Mouse (Mus musculus): ENCODE results near the gene 1600014C10Rik. TPM values are rescaled to one million over a fixed set of nuclear protein-coding genes. Genes with fewer than 3 reads are reported as not detected.

1600014C10Rik gene
- polyA plus RNA-seq, 1 experiment from 2014 or later: 15.1 TPM

DNA sequence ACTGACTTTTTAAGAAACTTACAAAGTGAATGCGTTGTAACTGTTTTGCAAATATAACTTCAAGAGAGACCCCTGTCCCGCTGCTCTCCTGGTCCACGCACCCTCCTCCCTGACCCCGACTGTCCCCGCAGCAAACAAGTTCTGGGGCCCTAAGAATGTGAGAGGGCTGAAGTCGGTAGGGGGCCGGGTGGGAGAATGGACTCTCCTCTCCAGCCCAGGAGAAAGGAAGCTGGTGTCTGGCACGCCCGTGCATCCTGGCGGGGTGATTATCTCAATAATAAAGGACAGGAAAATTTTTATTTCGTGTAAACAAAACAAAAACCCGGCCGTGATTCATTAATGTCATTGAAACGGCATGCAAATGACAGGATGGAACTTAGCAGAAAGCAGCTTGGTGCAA is 9.1 kb upstream of the 1600014C10Rik start:
- H3K27ac ChIP-seq (ENCODE audit: low read depth): no peak overlapping the region
- no peak for TF ChIP-seq CTCF (IDR thresholded peaks at IDR 0.05; ENCODE audit: low read depth)
- H3K27me3 ChIP-seq (ENCODE audit: insufficient read depth, low read length): 0 out of 2 replicates have a peak, but pooled peaks cover 9% of the 10 kb centered on the region
- 16% methylated on average over 14 of the region's 14 CpGs for WGBS
- H3K4me2 ChIP-seq: peak overlapping the region; percentile 65
- H3K9me3 ChIP-seq (ENCODE audit: low read depth, low read length): no peaks in the 10 kb centered on the region; the same call in 1 of the 2 replicates
- H3K4me1 ChIP-seq (ENCODE audit: insufficient read depth): no peaks in the 10 kb centered on the region
- H3K36me3 ChIP-seq (ENCODE audit: insufficient read depth): no peaks in the 10 kb centered on the region
- DNase-seq (peak; percentile 41), ATAC-seq (ENCODE audit: insufficient read depth) (no peak)
- peak overlapping the region; percentile 53; the same call in 1 of the 2 replicates for H3K9ac ChIP-seq
- peak overlapping the region; percentile 27 for H3K4me3 ChIP-seq (ENCODE audit: low read depth, low read length)

- Histone ChIP-seq H3K4me3 (ENCODE audit: low read depth, low read length) (peak overlapping the region; percentile 27), H3K36me3 (ENCODE audit: insufficient read depth) (no peaks in the 10 kb centered on the region), H3K9ac (peak overlapping the region; percentile 53), H3K9me3 (ENCODE audit: low read depth, low read length) (no peaks in the 10 kb centered on the region), H3K27ac (ENCODE audit: low read depth) (no peak overlapping the region), H3K27me3 (ENCODE audit: insufficient read depth, low read length) (0 out of 2 replicates have a peak, but pooled peaks cover 9% of the 10 kb centered on the region), H3K4me1 (ENCODE audit: insufficient read depth) (no peaks in the 10 kb centered on the region), H3K4me2 (peak overlapping the region; percentile 65)
- peak; percentile 26; the same call in 1 of the 2 replicates for TF ChIP-seq CTCF (IDR thresholded peaks at IDR 0.05; ENCODE audit: low read depth)
- WGBS: 14% methylated on average over 31 of the region's 31 CpGs
- DNase-seq: peak; percentile 59
- ATAC-seq (ENCODE audit: insufficient read depth): peak; percentile 63; the same call in 1 of the 2 replicates
Measured at GRCm38 (mm10) chr7:38174321-38175148, 8.5 kb upstream of the 1600014C10Rik start.

DNA sequence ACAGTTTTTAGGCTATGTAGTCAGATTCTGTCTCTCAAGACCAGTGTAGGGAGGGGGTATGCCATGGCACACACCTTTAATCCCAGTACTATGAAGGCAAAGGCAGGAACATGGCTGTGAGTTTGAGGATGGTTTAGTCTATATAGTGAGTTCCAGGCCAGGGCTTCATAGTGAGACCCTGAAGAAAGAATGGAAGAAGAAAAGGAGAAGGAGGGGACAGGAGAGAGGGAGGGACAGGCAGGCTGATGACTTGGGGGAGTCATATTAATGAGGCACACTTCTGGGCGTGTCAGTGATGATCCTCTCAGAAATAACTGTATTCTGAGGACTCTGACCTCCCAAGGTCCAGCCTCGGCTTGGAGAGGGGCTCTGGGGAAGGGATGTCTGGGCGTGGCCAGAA is 7.0 kb upstream of the 1600014C10Rik start:
- H3K27me3 ChIP-seq (ENCODE audit: insufficient read depth, low read length): 0 out of 2 replicates have a peak, but pooled peaks cover 9% of the 10 kb centered on the region
- 68% methylated on average over 3 of the region's 3 CpGs for WGBS
- no peak for ATAC-seq (ENCODE audit: insufficient read depth)
- no peaks in the 10 kb centered on the region for H3K4me1 ChIP-seq (ENCODE audit: insufficient read depth)
- TF ChIP-seq CTCF (IDR thresholded peaks at IDR 0.05; ENCODE audit: low read depth): no peak
- H3K4me3 ChIP-seq (ENCODE audit: low read depth, low read length): no peak overlapping the region
- H3K9me3 ChIP-seq (ENCODE audit: low read depth, low read length): no peaks in the 10 kb centered on the region
- no peak overlapping the region for H3K4me2 ChIP-seq
- no peak overlapping the region for H3K9ac ChIP-seq
- no peak overlapping the region for H3K27ac ChIP-seq (ENCODE audit: low read depth)
- no peak for DNase-seq
- H3K36me3 ChIP-seq (ENCODE audit: insufficient read depth): no peaks in the 10 kb centered on the region

DNA sequence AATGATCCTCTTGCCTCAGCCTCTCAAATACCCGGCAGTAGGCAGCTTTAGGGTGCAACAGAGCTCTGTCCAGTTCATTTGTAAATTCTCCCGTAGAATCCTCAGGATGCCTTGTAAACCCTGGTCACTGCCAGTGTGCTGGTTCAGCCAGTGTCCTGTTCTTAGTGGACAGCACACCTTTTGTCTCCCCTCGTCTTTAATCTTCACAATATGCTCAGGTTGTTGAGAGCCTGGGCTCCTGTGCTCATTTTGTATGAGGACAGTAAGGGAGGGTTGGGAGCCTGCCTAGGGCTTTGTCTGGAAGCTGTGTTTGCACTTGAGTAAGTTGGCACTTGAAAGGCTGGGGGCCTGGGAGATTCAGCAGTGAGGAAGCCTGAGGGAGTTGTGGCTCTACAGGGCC is 3.1 kb upstream of the 1600014C10Rik start:
- no peak for TF ChIP-seq CTCF (IDR thresholded peaks at IDR 0.05; ENCODE audit: low read depth)
- 55% methylated on average over 3 of the region's 3 CpGs for WGBS
- Histone ChIP-seq H3K4me2 (no peak overlapping the region), H3K9me3 (ENCODE audit: low read depth, low read length) (no peaks in the 10 kb centered on the region), H3K27me3 (ENCODE audit: insufficient read depth, low read length) (0 out of 2 replicates have a peak, but pooled peaks cover 2% of the 10 kb centered on the region), H3K27ac (ENCODE audit: low read depth) (no peak overlapping the region), H3K4me1 (ENCODE audit: insufficient read depth) (peaks cover 7% of the 10 kb centered on the region), H3K36me3 (ENCODE audit: insufficient read depth) (no peaks in the 10 kb centered on the region), H3K4me3 (ENCODE audit: low read depth, low read length) (no peak overlapping the region), H3K9ac (no peak overlapping the region)
- DNase-seq (no peak), ATAC-seq (ENCODE audit: insufficient read depth) (no peak)

DNA sequence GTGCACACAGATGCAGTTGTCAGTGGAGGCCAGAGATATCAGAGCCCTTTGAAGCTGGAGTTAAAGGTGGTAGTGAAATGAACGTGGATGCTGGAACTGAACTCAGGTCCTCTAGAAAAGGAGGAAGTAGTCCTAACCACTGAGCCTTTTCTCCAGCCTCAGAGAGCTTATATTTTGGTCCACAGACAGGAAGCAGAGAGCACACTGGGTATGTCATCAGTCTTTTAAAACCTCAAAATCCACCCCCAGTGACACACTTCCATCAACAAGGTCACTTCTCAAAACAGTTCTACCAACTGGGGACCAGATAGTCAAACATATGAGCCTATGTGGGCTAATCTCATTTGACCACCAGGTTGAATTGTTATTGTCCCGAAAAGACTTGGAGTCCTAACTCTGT is 1.7 kb upstream of the 1600014C10Rik start:
- no peak for TF ChIP-seq CTCF (IDR thresholded peaks at IDR 0.05; ENCODE audit: low read depth)
- no peak overlapping the region for H3K4me2 ChIP-seq
- no peak for ATAC-seq (ENCODE audit: insufficient read depth)
- H3K9me3 ChIP-seq (ENCODE audit: low read depth, low read length): no peaks in the 10 kb centered on the region
- H3K36me3 ChIP-seq (ENCODE audit: insufficient read depth): no peaks in the 10 kb centered on the region
- no peak overlapping the region for H3K27ac ChIP-seq (ENCODE audit: low read depth)
- peaks cover 7% of the 10 kb centered on the region for H3K4me1 ChIP-seq (ENCODE audit: insufficient read depth)
- H3K9ac ChIP-seq: no peak overlapping the region
- DNase-seq: no peak
- no peaks in the 10 kb centered on the region for H3K27me3 ChIP-seq (ENCODE audit: insufficient read depth, low read length)
- no peak overlapping the region for H3K4me3 ChIP-seq (ENCODE audit: low read depth, low read length)
- 81% methylated on average over 2 of the region's 2 CpGs for WGBS

GRCm38 (mm10) chr7:38182596-38182961 is 438 bp upstream of the 1600014C10Rik start:
- Histone ChIP-seq H3K4me1 (ENCODE audit: insufficient read depth) (peaks cover 7% of the 10 kb centered on the region), H3K9me3 (ENCODE audit: low read depth, low read length) (no peaks in the 10 kb centered on the region), H3K27me3 (ENCODE audit: insufficient read depth, low read length) (no peaks in the 10 kb centered on the region), H3K27ac (ENCODE audit: low read depth) (peak overlapping the region; percentile 86), H3K4me3 (ENCODE audit: low read depth, low read length) (peak overlapping the region; percentile 62), H3K4me2 (peak overlapping the region; percentile 97), H3K9ac (peak overlapping the region; percentile 76), H3K36me3 (ENCODE audit: insufficient read depth) (no peaks in the 10 kb centered on the region)
- WGBS: under 1% methylated on average over 11 of the region's 11 CpGs
- ATAC-seq (ENCODE audit: insufficient read depth) (peak; percentile 42), DNase-seq (peak; percentile 92)
- TF ChIP-seq CTCF (IDR thresholded peaks at IDR 0.05; ENCODE audit: low read depth): peak; percentile 93

DNA sequence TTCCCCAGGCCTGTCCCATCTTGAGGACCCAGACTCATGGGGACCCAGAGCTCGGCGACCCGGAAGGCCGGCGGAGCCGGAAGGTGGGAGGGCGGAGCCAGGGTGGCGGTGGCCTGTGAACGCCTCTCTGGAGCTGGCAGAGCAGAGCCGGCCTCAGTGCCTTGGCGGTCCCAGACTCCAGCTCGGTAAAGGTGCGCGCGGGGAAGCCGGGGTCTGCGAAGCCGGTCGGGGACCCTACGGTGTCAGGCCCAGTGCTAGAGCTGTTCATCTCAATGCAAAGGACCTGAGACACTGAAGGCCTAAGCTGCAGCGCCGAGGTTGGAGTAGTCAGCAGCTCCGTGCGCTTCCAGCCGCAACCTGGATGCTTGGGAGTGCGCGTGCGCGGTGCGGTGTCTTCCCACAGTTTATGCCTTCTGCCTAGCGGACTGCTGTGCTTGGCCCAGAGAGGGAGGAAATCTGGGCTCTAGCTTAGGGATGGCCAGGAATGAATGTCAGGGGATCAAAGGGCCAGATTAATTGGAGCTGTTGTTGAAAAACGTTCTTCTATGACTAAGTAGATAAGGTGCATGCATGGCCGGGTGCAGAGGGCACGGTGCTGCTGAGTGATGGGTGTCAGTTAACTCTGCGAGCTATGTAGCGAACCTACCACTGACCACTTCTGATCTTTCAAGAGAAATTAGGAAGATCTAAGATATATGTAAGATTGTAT is 846 bp downstream of the 1600014C10Rik start:
- DNase-seq: peak; percentile 90
- Histone ChIP-seq H3K27ac (ENCODE audit: low read depth) (peak overlapping the region; percentile 86), H3K9me3 (ENCODE audit: low read depth, low read length) (no peaks in the 10 kb centered on the region), H3K36me3 (ENCODE audit: insufficient read depth) (no peaks in the 10 kb centered on the region), H3K4me3 (ENCODE audit: low read depth, low read length) (peak overlapping the region; percentile 62), H3K9ac (peak overlapping the region; percentile 76), H3K27me3 (ENCODE audit: insufficient read depth, low read length) (no peaks in the 10 kb centered on the region), H3K4me2 (peak overlapping the region; percentile 97), H3K4me1 (ENCODE audit: insufficient read depth) (peaks cover 7% of the 10 kb centered on the region)
- ATAC-seq (ENCODE audit: insufficient read depth): peak; percentile 92
- WGBS: 5% methylated on average over 36 of the region's 36 CpGs
- no peak for TF ChIP-seq CTCF (IDR thresholded peaks at IDR 0.05; ENCODE audit: low read depth)

All from lung, embryonic 14.5 days (tissue).